Mouse (Mus musculus): ENCODE measurements around the gene Gna14.

Gene Gna14

DNA sequence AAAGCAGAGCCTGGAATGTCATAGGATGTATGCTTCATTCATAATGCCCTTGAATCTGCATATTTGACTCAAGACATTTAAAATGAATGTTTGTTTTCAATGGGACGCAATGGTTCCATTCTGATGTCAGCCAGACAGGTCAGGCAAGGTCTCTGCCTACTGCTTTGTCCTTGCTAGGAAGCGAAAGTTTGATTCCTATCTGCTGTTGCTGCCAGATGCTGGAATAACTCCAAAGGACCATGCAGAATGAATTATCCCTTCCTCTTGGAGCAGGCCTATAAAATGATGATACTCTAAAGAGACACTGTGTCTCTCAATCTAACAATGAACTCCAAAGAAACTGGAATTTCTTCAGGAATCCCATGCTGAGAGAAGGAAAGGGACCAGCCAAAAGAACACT lies 10.0 kb upstream of the Gna14 start:
- H3K4me3 ChIP-seq (replicated peaks; ENCODE audit: low read length): no peak overlapping the region
- TF ChIP-seq NANOG (IDR thresholded peaks at IDR 0.05; ENCODE audit: borderline replicate concordance, low read length) (no peak), CTCF (conservative IDR thresholded peaks at IDR 0.05; ENCODE audit: low read length) (no peak), POU5F1 (IDR thresholded peaks at IDR 0.05; ENCODE audit: borderline replicate concordance, low read length) (no peak)

DNA sequence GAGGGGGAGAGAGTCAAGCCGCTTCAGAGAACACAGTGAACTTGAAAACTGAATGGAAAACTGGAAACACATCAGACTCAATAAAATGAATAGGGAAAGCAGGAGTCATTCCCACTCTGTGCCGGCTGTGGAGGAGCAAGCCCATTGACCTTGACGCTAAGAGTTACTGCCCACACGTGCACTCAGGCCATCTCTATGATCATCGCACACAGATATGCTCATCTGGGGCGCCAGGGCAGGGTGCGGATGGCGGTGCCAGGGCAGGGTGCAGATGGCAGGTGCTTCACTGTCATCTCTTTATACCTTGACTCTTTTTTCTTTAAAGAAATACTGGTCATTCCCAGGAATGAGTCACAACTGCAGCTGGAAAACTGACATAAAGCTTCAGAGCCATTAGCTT lies 4.2 kb upstream of the Gna14 start:
- Histone ChIP-seq H3K36me3 (ENCODE audit: insufficient read depth, low read length) (no peaks in the 10 kb centered on the region), H3K4me3 (replicated peaks; ENCODE audit: low read length) (no peak overlapping the region), H3K27me3 (ENCODE audit: insufficient read depth, low read length) (peaks cover 20% of the 10 kb centered on the region), H3K9me3 (ENCODE audit: low read length) (peaks cover 18% of the 10 kb centered on the region), H3K4me1 (replicated peaks; ENCODE audit: low read depth, low read length) (peaks cover 17% of the 10 kb centered on the region)
- TF ChIP-seq NANOG (IDR thresholded peaks at IDR 0.05; ENCODE audit: borderline replicate concordance, low read length) (no peak), CTCF (conservative IDR thresholded peaks at IDR 0.05; ENCODE audit: low read length) (no peak), POU5F1 (IDR thresholded peaks at IDR 0.05; ENCODE audit: borderline replicate concordance, low read length) (no peak)

More for the DNA sequence above, 10.0 kb upstream of the Gna14 start:
- H3K4me1 ChIP-seq (replicated peaks; ENCODE audit: low read depth, low read length): no peaks in the 10 kb centered on the region
- peaks cover 20% of the 10 kb centered on the region for H3K9me3 ChIP-seq (ENCODE audit: low read length)
- no peaks in the 10 kb centered on the region for H3K36me3 ChIP-seq (ENCODE audit: insufficient read depth, low read length)
- no peaks in the 10 kb centered on the region for H3K27me3 ChIP-seq (ENCODE audit: insufficient read depth, low read length)

DNA sequence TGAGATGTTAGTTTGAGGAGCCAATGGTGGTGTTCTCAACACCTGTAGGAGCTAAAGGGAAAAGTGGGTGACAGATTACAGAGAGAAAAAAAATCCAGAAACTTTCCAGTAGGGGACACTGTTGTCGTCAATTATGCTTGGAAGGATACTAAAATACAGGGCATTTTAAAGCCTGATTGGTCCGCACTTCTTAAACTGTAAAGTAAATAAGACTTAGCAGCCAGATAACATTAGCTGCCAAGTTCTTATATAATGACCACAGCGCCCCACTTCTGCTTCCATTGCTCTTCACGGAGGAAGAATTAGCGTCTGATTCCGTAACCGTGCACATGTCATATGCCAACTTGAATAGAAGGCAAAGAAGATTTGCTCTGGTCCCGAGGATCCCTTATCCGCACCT lies 683 bp upstream of the Gna14 start:
- H3K4me1 ChIP-seq (replicated peaks; ENCODE audit: low read depth, low read length): peaks cover 52% of the 10 kb centered on the region
- H3K4me3 ChIP-seq (replicated peaks; ENCODE audit: low read length): peak overlapping the region; percentile 80; the same call in 1 of the 2 replicates
- no peaks in the 10 kb centered on the region for H3K9me3 ChIP-seq (ENCODE audit: low read length)
- peaks cover 54% of the 10 kb centered on the region for H3K27me3 ChIP-seq (ENCODE audit: insufficient read depth, low read length)
- TF ChIP-seq POU5F1 (IDR thresholded peaks at IDR 0.05; ENCODE audit: borderline replicate concordance, low read length): no peak
- peak; percentile 67 for TF ChIP-seq CTCF (conservative IDR thresholded peaks at IDR 0.05; ENCODE audit: low read length)
- no peak for TF ChIP-seq NANOG (IDR thresholded peaks at IDR 0.05; ENCODE audit: borderline replicate concordance, low read length)
- H3K36me3 ChIP-seq (ENCODE audit: insufficient read depth, low read length): no peaks in the 10 kb centered on the region

DNA sequence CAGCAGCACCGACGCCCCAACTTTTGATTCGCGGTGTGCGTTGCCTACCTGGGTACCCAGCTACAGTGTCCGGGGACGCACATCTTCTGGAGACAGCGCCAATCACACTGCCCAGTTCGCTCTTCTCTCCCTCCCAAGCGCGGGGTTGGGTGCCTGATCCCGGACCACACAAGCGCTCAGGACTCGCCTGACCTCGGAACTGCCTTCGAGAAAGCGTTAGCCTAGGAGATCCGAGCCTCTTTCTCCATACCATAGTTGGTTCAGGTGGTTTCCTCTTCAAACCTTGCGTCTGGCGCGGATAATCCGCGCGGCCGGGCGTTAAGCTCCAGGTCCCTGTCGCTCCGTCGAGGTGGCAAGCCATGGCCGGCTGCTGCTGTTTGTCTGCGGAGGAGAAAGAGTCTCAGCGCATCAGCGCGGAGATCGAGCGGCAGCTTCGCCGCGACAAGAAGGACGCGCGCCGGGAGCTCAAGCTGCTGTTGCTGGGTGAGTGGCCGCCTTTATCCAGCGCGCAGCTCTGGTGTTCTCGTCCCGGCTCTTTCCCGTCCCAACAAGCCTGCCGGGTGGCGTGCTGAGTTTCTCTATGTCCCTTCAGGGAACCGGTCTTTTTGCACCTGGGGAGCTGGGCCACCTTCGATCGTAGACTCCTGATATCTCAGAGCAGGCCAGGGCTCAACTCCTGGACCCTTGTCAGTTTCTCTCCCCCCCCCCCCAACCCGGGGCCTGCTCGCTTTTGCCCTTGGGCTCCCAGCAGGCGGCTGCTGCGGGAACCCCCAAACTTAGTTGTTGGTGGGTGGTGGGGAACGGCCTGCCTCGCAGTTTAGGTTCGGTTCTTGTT lies 990 bp downstream of the Gna14 start:
- H3K4me1 ChIP-seq (replicated peaks; ENCODE audit: low read depth, low read length): peaks cover 62% of the 10 kb centered on the region
- H3K36me3 ChIP-seq (ENCODE audit: insufficient read depth, low read length): no peaks in the 10 kb centered on the region
- peak overlapping the region; percentile 80 for H3K4me3 ChIP-seq (replicated peaks; ENCODE audit: low read length)
- no peaks in the 10 kb centered on the region for H3K9me3 ChIP-seq (ENCODE audit: low read length)
- H3K27me3 ChIP-seq (ENCODE audit: insufficient read depth, low read length): peaks cover 57% of the 10 kb centered on the region
- TF ChIP-seq NANOG (IDR thresholded peaks at IDR 0.05; ENCODE audit: borderline replicate concordance, low read length): no peak
- no peak for TF ChIP-seq POU5F1 (IDR thresholded peaks at IDR 0.05; ENCODE audit: borderline replicate concordance, low read length)
- TF ChIP-seq CTCF (conservative IDR thresholded peaks at IDR 0.05; ENCODE audit: low read length): no peak

DNA sequence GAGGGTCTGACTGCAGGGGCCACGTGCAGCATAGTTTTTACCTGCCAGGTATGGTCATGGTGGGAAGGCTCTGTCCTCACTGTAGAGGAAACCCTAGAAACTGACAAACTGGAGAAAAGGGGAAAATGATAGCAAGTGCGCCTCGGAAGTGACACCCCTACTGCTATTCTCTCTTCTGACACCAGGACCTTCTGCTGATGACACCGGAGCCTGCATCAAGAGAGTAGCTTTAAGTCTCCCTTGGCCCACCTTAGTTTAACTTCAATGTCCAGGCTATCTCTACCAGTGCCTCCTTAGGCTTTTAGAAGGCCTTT lies 1.6 kb downstream of the Gna14 start:
- Histone ChIP-seq H3K4me1 (replicated peaks; ENCODE audit: low read depth, low read length) (peaks cover 62% of the 10 kb centered on the region), H3K4me3 (replicated peaks; ENCODE audit: low read length) (peak overlapping the region; percentile 80), H3K9me3 (ENCODE audit: low read length) (no peaks in the 10 kb centered on the region), H3K36me3 (ENCODE audit: insufficient read depth, low read length) (no peaks in the 10 kb centered on the region), H3K27me3 (ENCODE audit: insufficient read depth, low read length) (peaks cover 57% of the 10 kb centered on the region)
- no peak for TF ChIP-seq CTCF (conservative IDR thresholded peaks at IDR 0.05; ENCODE audit: low read length)
- TF ChIP-seq POU5F1 (IDR thresholded peaks at IDR 0.05; ENCODE audit: borderline replicate concordance, low read length): no peak
- TF ChIP-seq NANOG (IDR thresholded peaks at IDR 0.05; ENCODE audit: borderline replicate concordance, low read length): no peak

DNA sequence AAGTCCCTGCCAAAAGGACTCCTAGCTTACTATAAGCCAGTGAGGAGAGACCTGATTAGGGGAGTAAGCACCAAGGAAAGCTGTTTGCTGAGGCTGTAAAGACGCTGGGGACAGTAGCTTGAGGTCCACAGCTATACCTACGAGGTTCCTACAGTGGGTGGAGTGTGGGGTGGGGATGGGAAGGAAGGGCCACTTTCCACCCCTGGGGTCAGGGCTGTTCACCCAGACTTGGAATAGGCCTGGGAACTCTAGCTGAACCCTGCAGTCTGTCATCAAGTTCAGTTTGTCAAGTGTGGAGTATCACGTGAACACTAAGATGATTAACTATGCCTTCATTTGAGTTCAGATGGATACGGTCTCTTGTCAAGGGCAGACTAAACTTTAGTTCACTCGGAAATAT lies 2.3 kb downstream of the Gna14 start:
- peaks cover 62% of the 10 kb centered on the region for H3K4me1 ChIP-seq (replicated peaks; ENCODE audit: low read depth, low read length)
- TF ChIP-seq CTCF (conservative IDR thresholded peaks at IDR 0.05; ENCODE audit: low read length) (no peak), POU5F1 (IDR thresholded peaks at IDR 0.05; ENCODE audit: borderline replicate concordance, low read length) (no peak), NANOG (IDR thresholded peaks at IDR 0.05; ENCODE audit: borderline replicate concordance, low read length) (no peak)
- H3K4me3 ChIP-seq (replicated peaks; ENCODE audit: low read length): peak overlapping the region; percentile 80; the same call in 1 of the 2 replicates
- no peaks in the 10 kb centered on the region for H3K9me3 ChIP-seq (ENCODE audit: low read length)
- no peaks in the 10 kb centered on the region for H3K36me3 ChIP-seq (ENCODE audit: insufficient read depth, low read length)
- H3K27me3 ChIP-seq (ENCODE audit: insufficient read depth, low read length): peaks cover 57% of the 10 kb centered on the region

DNA sequence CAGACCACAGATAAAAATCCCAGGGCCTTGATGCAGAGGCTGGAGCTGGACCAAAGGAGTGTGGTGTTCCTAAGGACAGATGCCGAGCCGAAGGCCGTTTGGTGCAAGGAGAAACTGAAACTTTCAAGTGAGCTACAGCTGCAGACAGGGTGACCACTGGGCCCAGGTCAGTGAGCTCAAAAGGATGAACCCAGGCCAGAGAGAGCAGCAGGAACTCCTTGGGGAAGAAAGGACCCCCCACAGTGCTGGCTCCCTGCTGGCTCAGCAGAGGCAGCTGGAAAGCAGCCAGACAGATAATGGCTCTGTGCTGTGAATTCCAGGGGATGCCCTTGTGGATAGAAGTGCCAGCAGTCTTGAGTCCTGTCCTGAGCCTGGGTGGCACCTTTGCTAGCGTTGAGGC lies 3.7 kb downstream of the Gna14 start:
- H3K9me3 ChIP-seq (ENCODE audit: low read length): no peaks in the 10 kb centered on the region
- H3K36me3 ChIP-seq (ENCODE audit: insufficient read depth, low read length): no peaks in the 10 kb centered on the region
- no peak overlapping the region for H3K4me3 ChIP-seq (replicated peaks; ENCODE audit: low read length)
- peaks cover 51% of the 10 kb centered on the region for H3K27me3 ChIP-seq (ENCODE audit: insufficient read depth, low read length)
- H3K4me1 ChIP-seq (replicated peaks; ENCODE audit: low read depth, low read length): peaks cover 62% of the 10 kb centered on the region
- TF ChIP-seq CTCF (conservative IDR thresholded peaks at IDR 0.05; ENCODE audit: low read length) (no peak), POU5F1 (IDR thresholded peaks at IDR 0.05; ENCODE audit: borderline replicate concordance, low read length) (no peak), NANOG (IDR thresholded peaks at IDR 0.05; ENCODE audit: borderline replicate concordance, low read length) (no peak)

DNA sequence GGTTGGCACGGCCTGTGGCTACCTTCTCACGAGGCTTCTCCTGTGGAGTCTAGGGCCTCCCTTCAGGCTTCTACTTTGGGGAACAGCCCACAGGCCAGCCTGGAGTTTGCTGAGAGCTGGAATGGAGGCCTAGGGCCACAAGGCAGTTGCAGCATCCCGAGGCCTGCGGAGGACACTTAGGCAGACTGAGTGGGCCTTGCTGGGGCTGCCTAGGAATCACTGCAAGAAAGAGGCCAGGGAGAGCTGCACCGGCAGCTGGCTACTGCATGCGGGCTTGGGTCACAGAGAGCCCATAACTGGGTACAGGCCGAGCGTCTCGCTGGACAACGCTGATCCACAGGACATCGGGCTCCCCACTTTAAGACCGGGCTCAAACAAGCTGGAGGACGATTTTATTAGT lies 4.3 kb downstream of the Gna14 start:
- Histone ChIP-seq H3K36me3 (ENCODE audit: insufficient read depth, low read length) (no peaks in the 10 kb centered on the region), H3K4me1 (replicated peaks; ENCODE audit: low read depth, low read length) (peaks cover 60% of the 10 kb centered on the region), H3K9me3 (ENCODE audit: low read length) (no peaks in the 10 kb centered on the region), H3K27me3 (ENCODE audit: insufficient read depth, low read length) (peaks cover 51% of the 10 kb centered on the region), H3K4me3 (replicated peaks; ENCODE audit: low read length) (no peak overlapping the region; the same call in 1 of the 2 replicates)
- TF ChIP-seq POU5F1 (IDR thresholded peaks at IDR 0.05; ENCODE audit: borderline replicate concordance, low read length) (no peak), CTCF (conservative IDR thresholded peaks at IDR 0.05; ENCODE audit: low read length) (no peak), NANOG (IDR thresholded peaks at IDR 0.05; ENCODE audit: borderline replicate concordance, low read length) (no peak)
